Comparison of ENCODE assay signal across 1 mouse cellular context in the genomic region with DNA sequence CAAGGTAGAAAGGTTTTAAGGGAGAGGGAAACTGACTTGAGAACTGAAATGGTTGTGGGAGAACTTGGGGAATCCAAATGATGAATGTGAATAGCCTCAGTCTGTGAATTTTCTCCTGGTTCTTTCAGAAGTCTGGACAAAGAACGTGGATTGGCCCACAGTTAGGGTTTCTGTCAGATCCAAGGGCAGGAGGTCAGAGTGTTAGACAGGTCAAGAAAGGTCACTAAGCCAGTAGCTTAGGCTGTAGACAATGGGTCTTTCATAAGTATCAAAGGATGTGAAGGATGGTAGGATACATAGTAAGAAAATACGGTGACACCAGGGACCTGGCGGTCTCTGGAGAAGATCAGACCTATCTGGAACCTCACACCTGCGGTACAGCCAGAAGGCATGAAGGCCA.
TF ChIP-seq lines count a peak whose summit lies in the region.

No protein-coding gene starts in this region.

TF ChIP-seq in myocyte, 11 proteins besides CTCF, POLR2A, EP300 and RAD21:
- TF ChIP-seq SRF (IDR thresholded peaks at IDR 0.05; ENCODE audit: control insufficient read depth, insufficient read length, low read depth), result no peak
- TF ChIP-seq CEBPB (IDR thresholded peaks at IDR 0.05; ENCODE audit: insufficient read depth, poor library complexity, severe bottlenecking), result no peak
